Mouse (Mus musculus) limb, embryonic 11.5 days (tissue): ENCODE data around the gene Mis18a. TPM values are rescaled to one million over a fixed set of nuclear protein-coding genes. Genes with fewer than 3 reads are reported as not detected.

Experiments used
- ATAC-seq: fragments of 200-750 bp; cut with Nextera tagmentation; 2 replicates; pipeline ENCODE4 v1.8.0; 2017; ENCODE audit warnings: low read depth; ENCODE audit not compliant: insufficient number of reproducible peaks, low FRiP score, low TSS enrichment
- DNase-seq: peaks from one replicate; pipeline ENCODE4 v3.0.0-alpha.2; 2015; ENCODE audit warnings: low spot score
- H3K27ac ChIP-seq: fragments of 300-500 bp; sonication (generic); replicated peaks from 2 replicates; pipeline ENCODE4 v1.5.1; 2014; ENCODE audit warnings: low read depth, mild to moderate bottlenecking, low read length
- H3K27me3 ChIP-seq: fragments of 300-500 bp; sonication (generic); 2 replicates; pipeline ENCODE4 v1.6.1; 2014; ENCODE audit warnings: mild to moderate bottlenecking, low read length, mixed read lengths; ENCODE audit not compliant: control insufficient read depth, insufficient read depth
- H3K36me3 ChIP-seq: fragments of 300-500 bp; sonication (generic); 2 replicates; pipeline ENCODE4 v1.6.1; 2014; ENCODE audit warnings: mild to moderate bottlenecking, low read length, moderate library complexity, mixed read lengths; ENCODE audit not compliant: control insufficient read depth, insufficient read depth
- H3K4me1 ChIP-seq: fragments of 300-500 bp; sonication (generic); 2 replicates; pipeline ENCODE4 v1.6.1; 2014; ENCODE audit warnings: low read length, mixed read lengths; ENCODE audit not compliant: control insufficient read depth, insufficient read depth
- H3K4me2 ChIP-seq: fragments of 300-500 bp; sonication (generic); 2 replicates; pipeline ENCODE4 v1.6.1; 2014; ENCODE audit warnings: low read depth, mild to moderate bottlenecking, moderate library complexity; ENCODE audit not compliant: severe bottlenecking
- H3K4me3 ChIP-seq: fragments of 300-500 bp; sonication (generic); 2 replicates; pipeline ENCODE4 v1.5.1; 2014; ENCODE audit warnings: low read depth, low read length
- H3K9ac ChIP-seq: fragments of 300-500 bp; sonication (generic); 2 replicates; pipeline ENCODE4 v1.6.1; 2014; ENCODE audit warnings: mild to moderate bottlenecking, low read length
- H3K9me3 ChIP-seq: fragments of 300-500 bp; sonication (generic); 2 replicates; pipeline ENCODE4 v1.6.1; 2016; ENCODE audit warnings: low read length; ENCODE audit not compliant: control insufficient read depth
- WGBS: fragments of 180-500 bp; shearing (Covaris S2); extraction: QIAGEN DNeasy Blood & Tissue Kit; methylation state at CpG from one replicate; pipeline ENCODE4 v1.1.7; 2014; 5-methylcytosine and 5-hydroxymethylcytosine counted together
- polyA plus RNA-seq: library from polyadenylated mRNA; unstranded; fragments of >200 nt; fragmentation: Nextera tagmentation; extraction: Ambion mirVana; gene quantifications from 2 replicates; pipeline ENCODE4 v1.2.1, GENCODE M21; 2014

Mis18a gene
- polyA plus RNA-seq, 1 experiment from 2014 or later = 104 TPM

DNA sequence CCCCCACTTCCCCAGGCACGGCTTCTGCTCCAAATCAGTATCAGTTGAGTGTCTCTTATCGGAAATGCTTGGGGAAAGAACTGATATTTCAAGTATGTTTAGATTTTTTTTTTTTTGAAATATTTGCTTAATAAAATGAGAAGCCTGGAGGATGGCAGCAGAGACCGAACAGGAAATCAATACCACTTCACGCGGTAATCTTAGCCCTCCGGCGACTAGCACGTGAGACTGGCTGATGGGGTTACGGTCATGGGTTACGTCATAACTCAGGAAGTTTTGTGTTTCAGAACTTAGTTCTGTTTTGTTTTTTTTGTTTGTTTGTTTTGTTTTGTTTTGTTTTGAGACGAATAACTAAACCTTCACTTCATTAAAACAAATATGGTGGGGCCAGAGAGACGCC is 16.9 kb downstream of the Mis18a start:
- Histone ChIP-seq H3K4me3 (no peak overlapping the region), H3K9me3 (no peaks in the 10 kb centered on the region), H3K27ac (no peak overlapping the region), H3K27me3 (no peaks in the 10 kb centered on the region), H3K36me3 (no peaks in the 10 kb centered on the region), H3K9ac (no peak overlapping the region), H3K4me2 (no peak overlapping the region), H3K4me1 (peaks cover 6% of the 10 kb centered on the region; the same call in 1 of the 2 replicates)
- ATAC-seq (no peak), DNase-seq (no peak)
- 82% methylated on average over 12 of the region's 12 CpGs for WGBS

DNA sequence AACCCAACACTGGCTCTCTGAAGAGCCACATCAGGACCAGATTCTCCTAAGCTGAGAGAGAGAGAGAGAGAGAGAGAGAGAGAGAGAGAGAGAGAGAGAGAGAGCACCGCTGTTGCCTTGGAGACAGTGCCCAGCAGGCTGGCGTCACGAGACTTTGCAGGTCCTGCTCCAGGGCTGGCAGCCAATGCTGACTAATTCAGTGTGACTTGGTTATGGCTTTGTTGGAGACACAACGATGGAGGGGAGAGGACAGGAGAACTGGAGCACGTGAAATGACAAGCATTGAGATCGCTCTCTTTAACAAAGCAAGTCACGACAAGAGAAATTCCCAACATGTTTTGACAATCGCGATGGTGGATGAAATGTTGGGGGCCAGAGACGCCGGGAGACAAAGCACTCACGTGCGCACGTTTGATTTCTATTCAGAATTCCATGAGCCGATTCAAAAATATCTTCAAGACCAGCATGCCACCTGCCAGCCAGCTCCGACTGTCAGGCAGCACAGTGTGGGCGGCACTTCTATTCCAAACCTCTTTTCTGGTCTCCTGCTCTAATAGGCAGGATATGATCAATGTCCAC is 17.4 kb downstream of the Mis18a start:
- H3K36me3 ChIP-seq = no peaks in the 10 kb centered on the region
- no peaks in the 10 kb centered on the region for H3K9me3 ChIP-seq
- no peak overlapping the region for H3K9ac ChIP-seq
- H3K4me2 ChIP-seq = no peak overlapping the region
- 62% methylated on average over 17 of the region's 17 CpGs for WGBS
- H3K27me3 ChIP-seq = no peaks in the 10 kb centered on the region
- no peak overlapping the region for H3K27ac ChIP-seq
- no peak for ATAC-seq
- H3K4me3 ChIP-seq = no peak overlapping the region
- DNase-seq = no peak
- peaks cover 6% of the 10 kb centered on the region; the same call in 1 of the 2 replicates for H3K4me1 ChIP-seq

DNA sequence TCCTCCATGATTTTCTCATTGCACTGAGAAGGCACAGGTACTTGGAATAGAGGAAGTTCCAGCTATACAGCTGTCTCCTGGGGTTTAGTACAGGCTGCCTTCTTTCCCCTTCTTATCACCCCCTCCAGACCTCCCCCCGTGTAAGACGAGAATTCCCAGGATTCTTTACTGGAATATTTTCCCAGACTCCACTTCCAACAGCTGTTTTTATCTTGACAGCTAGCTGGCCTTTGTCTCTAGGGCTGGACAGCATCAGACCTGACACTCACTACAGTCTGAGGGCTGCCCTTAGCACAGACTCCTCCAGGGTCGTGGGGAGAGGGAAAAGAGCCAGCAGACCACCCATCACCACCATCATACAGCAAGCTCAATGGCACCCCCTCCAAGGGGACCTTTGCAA is 20.9 kb downstream of the Mis18a start:
- DNase-seq (no peak), ATAC-seq (no peak)
- no peak overlapping the region for H3K27ac ChIP-seq
- no peaks in the 10 kb centered on the region for H3K9me3 ChIP-seq
- WGBS = 12% methylated on average over 3 of the region's 3 CpGs
- H3K4me1 ChIP-seq = 0 out of 2 replicates have a peak, but pooled peaks cover 2% of the 10 kb centered on the region
- H3K27me3 ChIP-seq = no peaks in the 10 kb centered on the region
- H3K9ac ChIP-seq = no peak overlapping the region
- no peak overlapping the region for H3K4me3 ChIP-seq
- no peaks in the 10 kb centered on the region for H3K36me3 ChIP-seq
- H3K4me2 ChIP-seq = no peak overlapping the region

DNA sequence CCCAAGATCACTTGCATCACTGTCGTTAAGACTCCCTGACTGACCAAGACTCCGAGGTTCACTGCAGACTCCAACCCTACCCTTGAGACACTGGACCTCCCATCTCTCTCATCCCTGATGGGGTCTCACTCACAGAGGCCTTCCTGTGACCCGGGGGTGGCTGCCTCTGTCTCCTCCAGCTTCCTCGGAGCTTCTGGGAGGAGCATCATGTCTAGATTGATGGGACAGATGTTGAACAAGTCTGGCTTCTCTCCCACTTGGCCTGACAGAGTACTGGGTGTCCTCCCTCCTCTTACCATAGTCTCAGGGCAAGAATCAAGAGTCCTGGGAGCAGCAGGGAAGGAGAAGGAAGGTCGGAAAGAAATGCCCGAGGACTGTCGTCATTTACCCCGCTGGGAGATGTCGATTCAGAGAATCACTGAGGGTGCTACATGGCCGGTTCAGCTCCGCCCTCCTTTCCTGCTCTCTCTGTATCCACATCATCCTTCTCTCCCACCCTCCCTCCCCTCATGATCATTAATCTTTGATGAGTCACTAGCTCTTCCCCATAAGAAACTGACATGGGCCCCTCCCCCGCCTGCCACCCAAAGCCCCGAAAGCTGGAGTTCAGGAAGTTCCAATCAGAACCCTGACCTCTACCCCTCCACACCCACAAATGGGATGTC is 22.9 kb downstream of the Mis18a start:
- no peak for ATAC-seq

DNA sequence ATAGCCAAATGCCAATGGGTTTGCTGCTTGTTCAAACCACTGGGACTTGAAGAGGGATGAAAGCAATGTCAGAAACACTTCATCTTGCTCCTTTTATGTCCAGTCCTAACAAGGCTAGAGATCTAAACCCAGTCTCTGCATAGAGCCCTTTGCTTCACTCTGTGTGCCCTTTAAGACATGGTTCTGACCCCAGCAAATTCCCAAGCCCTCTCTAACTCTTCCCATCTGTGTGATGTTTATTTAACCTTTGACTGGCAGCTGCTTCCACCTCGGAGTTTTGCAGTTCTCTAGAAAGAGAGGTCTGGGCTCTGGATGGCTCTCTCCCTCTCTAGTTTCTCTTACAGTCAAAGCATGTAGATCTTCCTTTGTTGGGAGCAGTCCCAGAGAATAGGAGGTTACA is 23.6 kb downstream of the Mis18a start:
- H3K4me2 ChIP-seq = no peak overlapping the region
- WGBS = 5% methylated on average over 1 of the region's 1 CpGs
- no peak overlapping the region for H3K9ac ChIP-seq
- no peak overlapping the region for H3K4me3 ChIP-seq
- ATAC-seq (no peak), DNase-seq (no peak)
- H3K27ac ChIP-seq = no peak overlapping the region
- no peaks in the 10 kb centered on the region for H3K36me3 ChIP-seq
- H3K9me3 ChIP-seq = no peaks in the 10 kb centered on the region
- no peaks in the 10 kb centered on the region for H3K4me1 ChIP-seq
- H3K27me3 ChIP-seq = no peaks in the 10 kb centered on the region

More for the DNA sequence above, 22.9 kb downstream of the Mis18a start:
- H3K4me2 ChIP-seq = no peak overlapping the region
- 0 out of 2 replicates have a peak, but pooled peaks cover 2% of the 10 kb centered on the region for H3K4me1 ChIP-seq
- no peaks in the 10 kb centered on the region for H3K27me3 ChIP-seq
- no peak overlapping the region for H3K4me3 ChIP-seq
- WGBS = 55% methylated on average over 13 of the region's 13 CpGs
- DNase-seq = no peak
- H3K9me3 ChIP-seq = no peaks in the 10 kb centered on the region
- no peak overlapping the region for H3K27ac ChIP-seq
- no peaks in the 10 kb centered on the region for H3K36me3 ChIP-seq
- no peak overlapping the region for H3K9ac ChIP-seq

DNA sequence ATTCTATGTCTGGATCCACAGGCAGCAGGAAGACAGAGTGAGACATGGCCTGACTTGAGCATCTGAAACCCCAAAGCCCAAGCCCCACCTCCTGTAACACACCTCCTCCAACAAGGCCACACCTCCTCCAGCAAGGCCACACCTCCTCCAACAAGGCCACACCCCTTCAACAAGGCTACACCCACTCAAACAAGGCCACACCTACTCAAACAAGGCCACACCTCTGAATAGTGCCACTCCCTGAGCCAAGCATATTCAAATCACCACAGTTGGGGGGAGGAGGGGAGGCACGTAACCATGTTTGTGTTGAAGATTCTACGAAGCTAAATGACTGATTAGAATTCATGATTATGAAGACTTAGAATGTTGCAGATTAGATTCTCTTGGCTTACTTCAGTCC is 25.7 kb downstream of the Mis18a start:
- DNase-seq (no peak), ATAC-seq (no peak)
- Histone ChIP-seq H3K4me1 (no peaks in the 10 kb centered on the region), H3K27me3 (no peaks in the 10 kb centered on the region), H3K4me2 (no peak overlapping the region), H3K9me3 (no peaks in the 10 kb centered on the region), H3K36me3 (no peaks in the 10 kb centered on the region), H3K4me3 (no peak overlapping the region), H3K27ac (no peak overlapping the region), H3K9ac (no peak overlapping the region)
- WGBS = 95% methylated on average over 2 of the region's 2 CpGs

DNA sequence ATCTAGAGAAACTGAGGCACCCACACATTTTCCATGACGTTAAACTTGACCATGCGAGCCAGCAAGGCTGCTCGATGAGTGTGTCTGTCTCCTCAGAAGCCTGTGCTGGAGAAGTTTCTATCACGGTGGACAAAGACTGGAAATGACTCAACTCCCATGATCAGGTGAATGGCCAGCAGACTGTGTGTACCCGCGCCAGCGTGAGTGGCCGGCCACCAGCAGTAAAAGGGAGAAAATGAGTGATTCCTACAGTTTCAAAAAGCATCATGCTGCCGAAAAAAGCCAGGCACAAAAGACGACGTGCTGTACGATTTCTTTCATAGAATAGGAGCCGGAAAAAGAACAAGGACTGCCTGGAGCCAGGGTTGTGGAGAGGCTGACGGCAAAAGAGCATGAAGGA is 27.8 kb downstream of the Mis18a start:
- no peaks in the 10 kb centered on the region for H3K4me1 ChIP-seq
- no peak overlapping the region for H3K27ac ChIP-seq
- H3K9ac ChIP-seq = no peak overlapping the region
- H3K4me3 ChIP-seq = no peak overlapping the region
- H3K27me3 ChIP-seq = no peaks in the 10 kb centered on the region
- WGBS = 90% methylated on average over 14 of the region's 14 CpGs
- ATAC-seq = no peak
- no peak for DNase-seq
- H3K4me2 ChIP-seq = no peak overlapping the region
- H3K36me3 ChIP-seq = no peaks in the 10 kb centered on the region
- H3K9me3 ChIP-seq = no peaks in the 10 kb centered on the region

DNA sequence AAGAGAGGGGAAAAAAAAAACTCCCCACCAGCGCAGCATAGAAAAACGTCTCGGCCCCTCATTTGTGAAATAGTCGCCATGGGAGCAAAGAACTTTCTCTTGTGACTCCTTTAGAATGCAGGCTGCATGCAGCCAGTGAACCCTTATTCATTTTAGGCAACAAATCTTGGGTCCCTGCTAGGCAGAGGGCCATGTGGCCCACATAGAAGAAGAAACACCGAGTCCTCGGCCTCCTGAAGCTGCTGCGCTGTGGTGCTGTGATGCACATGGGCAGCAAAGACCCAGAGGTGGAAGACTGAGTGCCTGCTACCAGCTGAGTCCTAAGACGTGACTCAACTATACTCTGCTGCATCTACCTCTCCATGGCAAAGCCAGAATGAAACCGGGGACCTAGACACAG is 30.9 kb downstream of the Mis18a start:
- ATAC-seq = no peak
- no peak overlapping the region for H3K27ac ChIP-seq
- no peaks in the 10 kb centered on the region for H3K4me1 ChIP-seq
- no peaks in the 10 kb centered on the region for H3K27me3 ChIP-seq
- no peaks in the 10 kb centered on the region for H3K36me3 ChIP-seq
- WGBS = 91% methylated on average over 9 of the region's 9 CpGs
- no peak overlapping the region for H3K4me3 ChIP-seq
- no peaks in the 10 kb centered on the region for H3K9me3 ChIP-seq
- H3K4me2 ChIP-seq = no peak overlapping the region
- H3K9ac ChIP-seq = no peak overlapping the region
- DNase-seq = no peak

DNA sequence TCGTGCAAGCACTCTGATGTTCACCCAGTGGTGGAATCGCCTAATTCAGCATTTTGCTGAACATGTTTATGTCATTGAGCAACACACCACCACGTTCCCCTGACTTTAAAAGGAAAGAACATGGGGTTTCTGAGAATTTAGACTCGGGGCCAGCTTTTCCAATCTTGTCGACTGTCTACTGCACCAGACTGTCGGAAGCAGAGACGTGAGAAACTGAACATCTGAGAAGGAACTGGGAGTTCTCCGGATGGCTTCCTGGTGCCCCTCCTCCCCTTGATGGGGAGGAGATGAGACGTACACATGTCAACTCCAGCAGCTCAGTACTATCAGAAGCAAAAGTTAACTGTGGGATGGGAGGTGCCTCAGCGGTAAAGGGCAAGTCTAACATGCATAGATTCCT is 32.1 kb downstream of the Mis18a start:
- DNase-seq (no peak), ATAC-seq (no peak)
- Histone ChIP-seq H3K27me3 (no peaks in the 10 kb centered on the region), H3K4me3 (no peak overlapping the region), H3K4me2 (no peak overlapping the region), H3K36me3 (no peaks in the 10 kb centered on the region), H3K27ac (no peak overlapping the region), H3K9ac (no peak overlapping the region), H3K4me1 (no peaks in the 10 kb centered on the region), H3K9me3 (no peaks in the 10 kb centered on the region)
- 81% methylated on average over 10 of the region's 10 CpGs for whole genome bisulfite sequencing
